Mouse (Mus musculus) bone marrow, adult 2 months (tissue): ENCODE results near the gene Trmt2a. TPM values are rescaled to one million over a fixed set of nuclear protein-coding genes. Genes with fewer than 3 reads are reported as not detected.
A peak's percentile ranks its signal among the peaks of the same experiment; 100 is the strongest.

Source experiments
- H3K27ac ChIP-seq: fragments of 200-500 bp; 2 replicates; pipeline ENCODE4 v1.5.1; 2012; ENCODE audit warnings: low read depth, mild to moderate bottlenecking, control low read depth, inconsistent platforms, low read length; ENCODE audit not compliant: control insufficient read depth, poor library complexity, insufficient read depth
- H3K4me1 ChIP-seq: fragments of 200-500 bp; 2 replicates; pipeline ENCODE4 v1.6.1; 2011; ENCODE audit warnings: low read length; ENCODE audit not compliant: control insufficient read depth, insufficient read depth
- H3K4me3 ChIP-seq: fragments of 200-500 bp; replicated peaks from 2 replicates; pipeline ENCODE3; 2011; ENCODE audit warnings: mild to moderate bottlenecking, low read depth, low read length, control low read depth; ENCODE audit not compliant: control insufficient read depth
- CTCF ChIP-seq: fragments of 200-500 bp; IDR thresholded peaks from 2 replicates; pipeline ENCODE4 v1.5.1; 2011; ENCODE audit warnings: low read length, control low read depth; ENCODE audit not compliant: control insufficient read depth, insufficient read depth
- POLR2A ChIP-seq: fragments of 200-500 bp; IDR thresholded peaks from 2 replicates; pipeline ENCODE4 v1.6.1; 2011; ENCODE audit warnings: low read depth, mild to moderate bottlenecking, control low read depth, low read length, borderline replicate concordance; ENCODE audit not compliant: control insufficient read depth
- WGBS: fragments of 180-500 bp; shearing (Covaris S2); methylation state at CpG from one replicate; pipeline ENCODE4 v1.1.7; 2018; 5-methylcytosine and 5-hydroxymethylcytosine counted together
- polyA plus RNA-seq: library from polyadenylated mRNA; stranded (reverse); fragments of >200 nt; gene quantifications from 2 replicates; pipeline ENCODE4 v1.2.4, GENCODE M21; 2011; ENCODE audit warnings: low replicate concordance; ENCODE audit not compliant: missing spikeins, insufficient read depth, insufficient read length

Gene Trmt2a
- polyA plus RNA-seq, 1 experiment: 104 TPM

DNA sequence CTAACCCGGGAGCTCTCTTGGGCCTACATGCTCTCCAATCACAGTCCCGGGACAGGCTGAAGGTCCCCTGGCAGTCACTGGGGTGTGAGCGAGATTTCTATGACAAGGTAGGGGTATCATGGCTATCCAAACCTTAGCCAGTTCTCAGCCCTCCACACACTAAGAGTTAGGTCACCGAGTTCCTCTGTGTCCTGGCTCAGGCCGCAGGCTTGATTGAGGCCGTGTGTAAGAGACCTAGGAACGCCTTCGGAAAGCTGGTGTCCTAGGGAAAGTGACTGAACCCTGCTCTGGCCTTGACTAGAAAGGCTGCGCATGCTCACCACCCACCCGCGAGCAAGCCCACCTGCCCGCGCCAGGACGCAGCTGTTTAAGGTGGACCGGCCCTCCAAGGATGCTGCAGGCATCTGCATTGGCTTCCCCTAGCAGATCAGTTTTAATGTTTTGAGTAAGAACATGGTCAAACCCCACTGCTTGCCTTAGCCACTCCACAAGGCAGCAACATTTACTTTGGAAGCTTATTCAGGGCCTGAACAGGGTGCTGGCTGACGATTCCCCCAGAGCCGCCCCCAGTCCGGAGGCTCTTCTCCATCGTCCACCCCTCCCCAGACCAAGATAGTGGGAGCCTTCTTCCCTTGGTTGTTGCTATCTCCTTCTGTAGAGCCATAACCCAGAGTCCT lies 13.0 kb upstream of the Trmt2a start:
- Histone ChIP-seq H3K4me3 (peak overlapping the region; percentile 66), H3K4me1 (no peaks in the 10 kb centered on the region; the same call in 1 of the 2 replicates), H3K27ac (no peak overlapping the region; the same call in 1 of the 2 replicates)
- TF ChIP-seq POLR2A (no peak), CTCF (no peak)
- 13% methylated on average over 19 of the region's 19 CpGs for WGBS

DNA sequence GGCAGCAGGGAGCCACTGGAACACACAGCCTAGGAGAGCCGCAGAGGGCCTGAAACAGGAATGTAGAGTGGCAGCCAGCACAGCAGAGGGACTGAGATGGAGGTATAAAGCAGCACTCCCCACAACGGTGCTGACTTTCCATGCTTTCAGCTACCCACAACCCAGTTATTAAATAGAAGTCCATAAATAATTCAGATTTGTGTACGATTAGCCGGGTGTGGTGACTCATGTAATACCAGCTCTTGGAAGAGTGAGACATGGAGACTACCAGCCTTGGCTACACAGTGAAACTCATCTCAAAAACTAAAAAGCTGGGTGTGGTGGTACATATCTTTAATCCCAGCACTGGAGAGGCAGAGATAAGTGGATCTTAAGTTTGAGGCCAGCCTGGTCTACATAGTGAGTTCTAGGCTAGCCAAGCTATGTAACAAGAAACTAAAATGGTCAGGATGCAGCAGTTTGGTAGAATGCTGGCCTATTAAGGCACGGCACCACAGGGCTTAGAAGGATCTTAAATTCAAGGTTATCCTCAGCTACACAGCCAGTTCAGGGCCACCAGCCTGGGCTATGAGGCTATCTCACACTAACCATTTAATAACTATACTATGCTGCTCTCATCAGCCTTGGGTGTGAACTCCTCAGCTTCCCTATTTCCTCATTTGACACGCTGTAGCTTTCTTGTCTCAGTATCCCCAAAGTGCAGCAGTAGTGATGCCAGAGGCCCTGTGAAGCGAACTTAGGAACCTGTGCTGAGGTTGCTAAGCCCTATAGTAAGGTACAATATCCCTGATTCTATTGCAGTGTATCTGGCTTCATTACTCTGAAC lies 11.6 kb upstream of the Trmt2a start:
- TF ChIP-seq POLR2A (no peak), CTCF (no peak)
- WGBS: 73% methylated on average over 7 of the region's 7 CpGs
- no peak overlapping the region for H3K4me3 ChIP-seq

GRCm38 (mm10) chr16:18241581-18241980 lies 6.9 kb upstream of the Trmt2a start:
- WGBS: 93% methylated on average over 10 of the region's 10 CpGs
- Histone ChIP-seq H3K27ac (no peak overlapping the region), H3K4me1 (no peaks in the 10 kb centered on the region), H3K4me3 (no peak overlapping the region)
- no peak for TF ChIP-seq CTCF
- TF ChIP-seq POLR2A: no peak

More for the DNA sequence above, 11.6 kb upstream of the Trmt2a start:
- H3K27ac ChIP-seq: no peak overlapping the region
- no peaks in the 10 kb centered on the region; the same call in 1 of the 2 replicates for H3K4me1 ChIP-seq

DNA sequence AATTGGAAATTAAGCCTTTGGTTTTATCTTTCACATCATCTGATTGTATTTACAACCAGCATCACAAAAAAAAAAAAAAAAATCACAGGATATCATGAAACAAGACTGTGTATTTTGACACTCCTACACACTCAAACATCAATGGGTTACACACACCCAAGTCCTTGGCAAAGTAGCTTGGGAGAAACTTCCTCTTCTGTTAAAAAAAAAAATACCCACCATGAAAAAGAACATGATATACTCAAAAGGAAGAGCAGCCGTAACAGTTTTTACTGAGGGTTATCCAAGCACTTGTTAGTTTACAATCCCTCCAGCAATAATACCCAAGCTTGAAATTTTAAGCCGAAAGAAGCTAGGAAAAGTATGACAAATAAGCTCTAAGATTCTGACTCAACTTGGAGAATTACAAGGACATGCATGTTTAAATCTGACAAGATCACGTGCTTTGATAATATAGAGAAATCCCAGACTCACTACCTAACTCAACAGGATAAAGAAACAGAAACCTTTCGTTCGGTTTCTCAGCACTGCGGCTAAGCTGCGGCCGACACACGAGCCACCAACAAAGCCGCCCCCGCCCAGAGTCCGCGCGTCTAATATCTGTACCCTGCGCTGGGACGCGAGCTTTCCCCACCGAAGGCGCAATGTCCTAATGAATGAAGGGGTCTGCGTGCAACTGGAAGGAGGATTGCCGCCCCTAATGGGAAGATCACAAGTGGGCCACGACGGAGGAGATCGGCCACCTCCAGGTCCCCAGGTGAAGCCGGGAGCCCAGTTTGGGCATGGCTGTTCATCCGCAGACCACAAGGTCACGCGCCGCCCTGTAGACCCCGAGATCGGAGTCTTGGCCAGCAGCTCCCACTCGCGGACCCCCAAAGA lies 719 bp upstream of the Trmt2a start:
- Histone ChIP-seq H3K27ac (peak overlapping the region; percentile 84), H3K4me1 (peaks cover 5% of the 10 kb centered on the region), H3K4me3 (peak overlapping the region; percentile 100)
- under 1% methylated on average over 33 of the region's 33 CpGs for WGBS
- TF ChIP-seq CTCF: no peak
- no peak for TF ChIP-seq POLR2A

GRCm38 (mm10) chr16:18249364-18249967 lies 987 bp downstream of the Trmt2a start:
- TF ChIP-seq POLR2A: peak; percentile 55; the same call in 1 of the 2 replicates
- TF ChIP-seq CTCF: no peak
- Histone ChIP-seq H3K4me3 (peak overlapping the region; percentile 100), H3K27ac (peak overlapping the region; percentile 84), H3K4me1 (peaks cover 5% of the 10 kb centered on the region)
- WGBS: 2% methylated on average over 27 of the region's 27 CpGs

- no peak overlapping the region for H3K27ac ChIP-seq
- 60% methylated on average over 4 of the region's 4 CpGs for WGBS
- peaks cover 5% of the 10 kb centered on the region for H3K4me1 ChIP-seq
- TF ChIP-seq CTCF (no peak), POLR2A (no peak)
- H3K4me3 ChIP-seq: no peak overlapping the region
Observed at GRCm38 (mm10) chr16:18250231-18250630, 1.8 kb downstream of the Trmt2a start.

DNA sequence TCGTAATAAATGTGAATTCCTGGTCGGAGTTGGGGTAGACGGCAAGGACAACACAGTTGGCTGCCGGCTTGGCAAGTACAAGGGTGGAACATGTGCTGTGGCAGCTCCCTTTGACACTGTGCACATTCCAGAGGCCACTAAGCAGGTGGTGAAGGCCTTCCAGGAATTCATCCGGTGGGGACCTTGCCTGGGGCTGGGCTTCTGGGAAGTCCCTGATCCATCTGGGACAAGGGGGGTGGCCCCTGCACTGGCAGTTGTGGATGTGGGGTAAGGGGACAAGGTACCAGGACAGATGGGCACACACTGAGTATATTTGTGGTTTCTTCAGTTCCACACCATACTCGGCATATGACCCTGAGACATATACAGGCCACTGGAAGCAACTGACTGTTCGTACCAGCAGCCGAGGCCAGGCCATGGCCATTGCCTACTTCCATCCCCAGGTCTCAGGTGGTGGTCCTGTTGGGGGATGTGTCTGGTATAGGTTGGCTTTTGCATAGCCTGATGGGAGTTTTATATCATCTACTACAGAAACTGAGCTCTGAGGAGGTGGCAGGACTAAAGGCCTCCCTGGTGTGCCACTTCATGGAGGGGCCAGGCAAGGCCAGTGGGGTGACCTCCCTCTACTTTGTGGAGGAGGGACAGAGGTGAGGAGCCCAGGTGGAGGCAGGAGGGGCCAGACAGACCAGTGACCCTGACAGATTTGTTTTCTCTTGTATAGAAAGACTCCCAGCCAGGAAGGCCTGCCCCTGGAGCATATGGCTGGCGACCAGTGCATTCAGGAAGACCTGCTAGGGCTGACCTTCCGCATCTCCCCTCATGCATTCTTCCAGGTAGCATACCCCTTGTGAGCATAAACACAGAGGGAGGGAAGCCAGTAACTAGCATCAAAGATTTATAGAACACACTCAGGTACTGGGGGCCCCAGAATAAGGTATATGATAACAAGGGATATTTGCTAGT lies 2.6 kb downstream of the Trmt2a start:
- H3K4me1 ChIP-seq: peaks cover 5% of the 10 kb centered on the region

More for the DNA sequence above, 2.6 kb downstream of the Trmt2a start:
- H3K27ac ChIP-seq: no peak overlapping the region
- 84% methylated on average over 10 of the region's 10 CpGs for WGBS
- no peak for TF ChIP-seq POLR2A
- no peak for TF ChIP-seq CTCF
- H3K4me3 ChIP-seq: no peak overlapping the region
